Mouse (Mus musculus) thymus, postnatal 10 days (tissue): ENCODE measurements around the gene Wfdc12.

Experiments
- DNase-seq, 2 experiments: peaks; one replicate each; pipeline ENCODE4 v3.0.0; 2021; ENCODE audit warnings: low spot score in 2 of 2

Gene Wfdc12

GRCm38 (mm10) chr2:164177831-164178230 lies 12.6 kb downstream of the Wfdc12 start:
- DNase-seq, result no peak

GRCm38 (mm10) chr2:164175850-164176249 lies 14.6 kb downstream of the Wfdc12 start:
- no peak for DNase-seq

- no peak for DNase-seq
Observed at GRCm38 (mm10) chr2:164174649-164175395, 15.6 kb downstream of the Wfdc12 start.

GRCm38 (mm10) chr2:164173394-164173793 lies 17.0 kb downstream of the Wfdc12 start:
- no peak for DNase-seq

- DNase-seq, result no peak
Observed at GRCm38 (mm10) chr2:164170902-164171301, 19.5 kb downstream of the Wfdc12 start, which contains the start of gene Kcns1. Kcns1 (minus strand) TSS chr2:164171113.

- DNase-seq, result no peak
Observed at GRCm38 (mm10) chr2:164170326-164170725, 20.1 kb downstream of the Wfdc12 start.

- DNase-seq, result no peak
Observed at GRCm38 (mm10) chr2:164168571-164168946, 21.8 kb downstream of the Wfdc12 start.

- DNase-seq, result no peak
Observed at GRCm38 (mm10) chr2:164167752-164168570, 22.4 kb downstream of the Wfdc12 start.

DNA sequence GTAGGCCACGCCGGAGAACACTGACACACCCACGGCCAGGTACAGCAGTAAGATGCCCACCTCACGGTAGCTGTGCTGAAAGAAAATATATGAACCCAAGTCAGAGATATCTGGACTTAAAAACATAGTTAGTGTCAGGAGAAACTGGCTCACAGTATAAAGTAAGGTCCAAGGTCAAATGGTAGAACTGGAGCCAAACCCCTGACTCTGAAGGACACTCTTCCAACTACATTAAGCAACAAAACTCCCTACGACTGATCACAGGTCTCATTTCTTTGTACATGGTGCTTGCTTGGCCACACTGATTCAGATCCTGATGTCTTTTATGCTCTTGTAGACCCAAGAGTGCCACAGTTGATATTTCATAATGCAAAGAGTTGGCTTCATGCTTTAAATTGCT lies 25.5 kb downstream of the Wfdc12 start:
- DNase-seq, result no peak

GRCm38 (mm10) chr2:164161515-164162055 lies 28.8 kb downstream of the Wfdc12 start:
- DNase-seq, result no peak

DNA sequence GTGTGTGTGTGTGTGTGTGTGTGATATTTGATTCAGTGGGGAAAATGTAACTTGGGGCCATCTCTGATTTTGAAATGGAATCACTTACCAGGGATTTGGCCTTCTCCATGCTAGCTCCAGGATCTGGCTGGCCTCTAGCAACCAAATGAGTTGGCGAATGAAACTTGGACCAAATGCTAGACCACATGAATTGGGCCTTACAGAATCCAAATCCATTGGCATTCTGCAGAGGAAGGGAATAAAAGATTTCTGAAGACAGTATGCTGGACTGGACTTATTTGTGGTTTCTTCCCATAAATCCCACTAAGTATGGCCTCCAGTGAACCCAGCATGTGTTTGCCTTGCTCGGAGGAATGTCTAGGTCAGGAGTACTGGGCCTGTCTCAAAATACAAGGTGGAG lies 31.6 kb downstream of the Wfdc12 start:
- DNase-seq, result no peak

DNA sequence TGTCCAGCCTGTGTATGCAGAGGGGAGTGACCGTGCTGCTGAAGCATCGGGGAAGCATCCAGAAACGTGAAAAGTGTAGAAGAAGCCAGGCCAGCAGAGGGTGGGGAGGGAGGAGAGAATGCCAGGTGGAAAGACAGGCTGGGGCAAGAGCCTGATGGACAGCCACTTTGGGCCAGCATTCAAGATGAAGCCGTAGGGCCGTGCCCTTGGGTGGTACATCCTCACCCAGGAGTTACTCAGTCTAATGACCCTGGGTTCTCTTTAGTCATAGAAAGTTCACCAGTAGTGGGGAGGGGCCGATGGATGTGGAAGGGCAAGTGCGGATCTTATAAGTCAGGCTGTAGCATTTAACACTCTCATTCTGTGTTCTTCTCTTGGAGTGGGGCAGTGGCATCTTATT lies 34.2 kb downstream of the Wfdc12 start:
- no peak for DNase-seq

DNA sequence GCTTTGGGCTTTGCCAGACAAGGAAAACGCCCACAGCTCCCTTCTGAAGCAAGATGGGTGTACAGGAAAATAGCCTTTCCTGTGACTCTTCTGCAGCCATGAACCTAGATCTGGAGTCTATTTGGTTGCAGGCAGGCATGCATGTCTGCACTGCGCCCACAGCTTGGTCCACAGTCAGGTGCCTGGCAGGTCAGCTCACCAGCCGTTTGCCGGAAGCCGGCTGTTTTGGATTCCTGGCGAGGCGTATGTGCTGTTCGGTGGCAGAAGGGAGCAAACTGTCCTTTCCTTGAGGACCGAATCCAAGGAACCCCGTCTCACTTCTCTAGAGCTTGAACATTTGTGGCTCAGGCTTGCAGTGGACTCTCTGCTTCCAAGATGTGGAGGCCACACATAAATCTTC lies 36.4 kb downstream of the Wfdc12 start:
- no peak for DNase-seq

DNA sequence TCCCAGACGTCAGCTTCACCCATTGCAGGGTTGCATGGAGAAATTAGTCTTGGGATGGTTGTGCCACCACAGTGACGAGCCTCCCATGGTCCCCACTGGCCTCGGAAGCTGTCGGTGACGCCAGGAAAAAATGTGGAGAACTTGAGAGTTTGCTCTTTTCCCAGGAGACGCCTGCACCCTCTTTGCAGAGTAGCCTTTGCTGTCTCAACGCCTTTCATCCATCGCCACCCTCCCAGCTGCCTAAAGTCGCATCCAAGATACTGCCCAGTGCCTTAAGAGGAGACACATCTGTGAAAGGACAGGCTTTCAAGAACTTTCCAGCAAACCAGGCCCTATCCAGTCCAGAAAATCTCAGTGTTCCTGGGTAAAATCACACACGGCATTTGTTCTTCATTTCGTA lies 38.1 kb downstream of the Wfdc12 start:
- no peak for DNase-seq

- DNase-seq, result no peak
Observed at GRCm38 (mm10) chr2:164150086-164150760, 40.2 kb downstream of the Wfdc12 start.

GRCm38 (mm10) chr2:164146556-164146955 lies 43.9 kb downstream of the Wfdc12 start:
- no peak for DNase-seq

DNA sequence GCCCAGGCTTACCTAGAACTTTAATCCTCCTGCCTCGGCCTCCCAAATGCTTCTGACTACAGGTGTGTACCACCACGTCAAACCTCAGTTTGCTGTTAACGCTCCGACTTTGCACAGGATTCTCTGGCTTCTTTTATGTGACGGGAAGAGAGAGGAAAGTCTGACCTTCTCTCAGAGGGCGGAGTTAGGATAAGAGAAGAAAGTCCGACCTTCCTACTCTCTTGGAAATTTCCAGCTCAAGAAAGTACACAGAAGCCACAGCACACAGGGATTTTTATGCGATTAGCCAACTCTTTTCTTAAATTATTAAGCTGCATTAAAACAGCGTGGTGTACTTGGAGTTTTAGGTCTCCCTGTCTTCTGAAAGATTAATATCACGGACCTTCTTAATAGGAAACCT lies 45.9 kb downstream of the Wfdc12 start:
- no peak for DNase-seq

GRCm38 (mm10) chr2:164144025-164144424 lies 46.4 kb downstream of the Wfdc12 start:
- DNase-seq, result no peak

GRCm38 (mm10) chr2:164142021-164142420 lies 48.4 kb downstream of the Wfdc12 start:
- DNase-seq, result no peak
